Mouse (Mus musculus) bone marrow, adult 2 months (tissue): ENCODE data around the gene Tgm5. TPM values are rescaled to one million over a fixed set of nuclear protein-coding genes. Genes with fewer than 3 reads are reported as not detected.

ENCODE experiments used
- H3K27ac ChIP-seq: fragments of 200-500 bp; 2 replicates; pipeline ENCODE4 v1.5.1; 2012; ENCODE audit warnings: low read depth, mild to moderate bottlenecking, control low read depth, inconsistent platforms, low read length; ENCODE audit not compliant: control insufficient read depth, poor library complexity, insufficient read depth
- H3K4me1 ChIP-seq: fragments of 200-500 bp; 2 replicates; pipeline ENCODE4 v1.6.1; 2011; ENCODE audit warnings: low read length; ENCODE audit not compliant: control insufficient read depth, insufficient read depth
- H3K4me3 ChIP-seq: fragments of 200-500 bp; replicated peaks from 2 replicates; pipeline ENCODE3; 2011; ENCODE audit warnings: mild to moderate bottlenecking, low read depth, low read length, control low read depth; ENCODE audit not compliant: control insufficient read depth
- CTCF ChIP-seq: fragments of 200-500 bp; IDR thresholded peaks from 2 replicates; pipeline ENCODE4 v1.5.1; 2011; ENCODE audit warnings: low read length, control low read depth; ENCODE audit not compliant: control insufficient read depth, insufficient read depth
- POLR2A ChIP-seq: fragments of 200-500 bp; IDR thresholded peaks from 2 replicates; pipeline ENCODE4 v1.6.1; 2011; ENCODE audit warnings: low read depth, mild to moderate bottlenecking, control low read depth, low read length, borderline replicate concordance; ENCODE audit not compliant: control insufficient read depth
- WGBS: fragments of 180-500 bp; shearing (Covaris S2); methylation state at CpG from one replicate; pipeline ENCODE4 v1.1.7; 2018; 5-methylcytosine and 5-hydroxymethylcytosine counted together
- polyA plus RNA-seq: library from polyadenylated mRNA; stranded (reverse); fragments of >200 nt; gene quantifications from 2 replicates; pipeline ENCODE4 v1.2.4, GENCODE M21; 2011; ENCODE audit warnings: low replicate concordance; ENCODE audit not compliant: missing spikeins, insufficient read depth, insufficient read length

Gene Tgm5
- polyA plus RNA-seq, 1 experiment = not detected

- TF ChIP-seq POLR2A (no peak), CTCF (peak; percentile 33; the same call in 1 of the 2 replicates)
- H3K27ac ChIP-seq = no peak overlapping the region
- H3K4me3 ChIP-seq = no peak overlapping the region
- 13% methylated on average over 9 of the region's 9 CpGs for WGBS
- H3K4me1 ChIP-seq = no peaks in the 10 kb centered on the region
Observed at GRCm38 (mm10) chr2:121102051-121102450, 16.4 kb upstream of the Tgm5 start.

GRCm38 (mm10) chr2:121089751-121090150 lies 4.1 kb upstream of the Tgm5 start:
- TF ChIP-seq CTCF (no peak), POLR2A (no peak)
- 67% methylated on average over 4 of the region's 4 CpGs for WGBS
- Histone ChIP-seq H3K4me1 (no peaks in the 10 kb centered on the region), H3K27ac (no peak overlapping the region), H3K4me3 (no peak overlapping the region)

GRCm38 (mm10) chr2:121088507-121088906 lies 2.9 kb upstream of the Tgm5 start:
- WGBS = 88% methylated on average over 3 of the region's 3 CpGs
- TF ChIP-seq CTCF = peak; percentile 8; the same call in 1 of the 2 replicates
- no peak for TF ChIP-seq POLR2A
- peaks cover 1% of the 10 kb centered on the region; the same call in 1 of the 2 replicates for H3K4me1 ChIP-seq
- H3K4me3 ChIP-seq = no peak overlapping the region
- H3K27ac ChIP-seq = no peak overlapping the region

GRCm38 (mm10) chr2:121082626-121083025 lies 3.0 kb downstream of the Tgm5 start:
- H3K4me1 ChIP-seq = peaks cover 1% of the 10 kb centered on the region; the same call in 1 of the 2 replicates
- H3K4me3 ChIP-seq = no peak overlapping the region
- WGBS = 0% methylated on average over 1 of the region's 1 CpGs
- TF ChIP-seq CTCF (no peak), POLR2A (no peak)
- H3K27ac ChIP-seq = no peak overlapping the region; the same call in 1 of the 2 replicates

GRCm38 (mm10) chr2:121074747-121075146 lies 10.9 kb downstream of the Tgm5 start:
- Histone ChIP-seq H3K4me3 (no peak overlapping the region), H3K4me1 (no peaks in the 10 kb centered on the region), H3K27ac (no peak overlapping the region)
- WGBS = 14% methylated on average over 7 of the region's 7 CpGs
- TF ChIP-seq POLR2A (no peak), CTCF (no peak)

GRCm38 (mm10) chr2:121071871-121072270 lies 13.8 kb downstream of the Tgm5 start:
- no peak for TF ChIP-seq POLR2A
- TF ChIP-seq CTCF = no peak
- no peak overlapping the region for H3K4me3 ChIP-seq
- H3K4me1 ChIP-seq = no peaks in the 10 kb centered on the region
- 83% methylated on average over 6 of the region's 6 CpGs for WGBS
- no peak overlapping the region for H3K27ac ChIP-seq

- TF ChIP-seq POLR2A (no peak), CTCF (no peak)
- H3K27ac ChIP-seq = no peak overlapping the region
- 88% methylated on average over 6 of the region's 6 CpGs for WGBS
- no peaks in the 10 kb centered on the region for H3K4me1 ChIP-seq
- H3K4me3 ChIP-seq = no peak overlapping the region
Observed at GRCm38 (mm10) chr2:121069506-121069905, 16.1 kb downstream of the Tgm5 start.

GRCm38 (mm10) chr2:121067116-121067515 lies 18.5 kb downstream of the Tgm5 start:
- TF ChIP-seq CTCF = no peak
- no peak for TF ChIP-seq POLR2A
- Histone ChIP-seq H3K27ac (no peak overlapping the region), H3K4me1 (no peaks in the 10 kb centered on the region), H3K4me3 (no peak overlapping the region)
- WGBS = 69% methylated on average over 4 of the region's 4 CpGs

- 77% methylated on average over 2 of the region's 2 CpGs for WGBS
- TF ChIP-seq CTCF = no peak
- no peak for TF ChIP-seq POLR2A
- Histone ChIP-seq H3K4me1 (no peaks in the 10 kb centered on the region), H3K27ac (no peak overlapping the region), H3K4me3 (no peak overlapping the region)
Observed at GRCm38 (mm10) chr2:121061315-121061714, 24.3 kb downstream of the Tgm5 start.
